Mouse (Mus musculus) granulocyte monocyte progenitor cell, adult 5-6 weeks (primary cell): ENCODE results near the gene Col8a1. TPM values are rescaled to one million over a fixed set of nuclear protein-coding genes. Genes with fewer than 3 reads are reported as not detected.

Experiments used
- total RNA-seq, 2 experiments: library from RNA; stranded (forward) in 1 of 2; stranded (reverse) in 1 of 2; fragments of 200-712, 200-1000 nt in 1 of 2; fragments of >200 nt in 1 of 2; fragmentation: Nextera tagmentation in 1 of 2; gene quantifications; 2 replicates each; pipeline ENCODE4 v1.2.3; 2014 to 2017

Gene Col8a1
- total RNA-seq, 2 experiments from 2014 or later, result not detected

Other genes starting within 250 kb of the Col8a1 start
- 42.6 and 48.7 TPM in 2 replicates for gene Cmss1, start 147.9 kb downstream of the Col8a1 start, total RNA-seq (2014; fragmentation: Nextera tagmentation)
- gene Cmss1, start 147.9 kb downstream of the Col8a1 start, total RNA-seq (2017), result 72.4 and 82.6 TPM in 2 replicates